Mouse (Mus musculus) stomach, embryonic 14.5 days (tissue): ENCODE measurements around the gene Krt86. TPM values are rescaled to one million over a fixed set of nuclear protein-coding genes. Genes with fewer than 3 reads are reported as not detected.

ENCODE experiments used
- ATAC-seq: fragments of 200-750 bp; cut with Nextera tagmentation; 2 replicates; pipeline ENCODE4 v1.8.0; 2017; ENCODE audit warnings: low read depth, moderate TSS enrichment; ENCODE audit not compliant: insufficient number of reproducible peaks, insufficient read depth, low FRiP score
- H3K27ac ChIP-seq: fragments of 300-500 bp; sonication (generic); 2 replicates; pipeline ENCODE4 v1.5.1; 2014; ENCODE audit warnings: mild to moderate bottlenecking, low read length, moderate library complexity, mixed read lengths
- H3K27me3 ChIP-seq: fragments of 300-500 bp; sonication (generic); 2 replicates; pipeline ENCODE4 v1.6.1; 2014; ENCODE audit warnings: low read length, control low read depth, mixed read lengths; ENCODE audit not compliant: control insufficient read depth, insufficient read depth
- H3K36me3 ChIP-seq: fragments of 300-500 bp; sonication (generic); 2 replicates; pipeline ENCODE4 v1.6.1; 2014; ENCODE audit warnings: mild to moderate bottlenecking, control low read depth, low read length, moderate library complexity, mixed read lengths; ENCODE audit not compliant: control insufficient read depth, insufficient read depth
- H3K4me1 ChIP-seq: fragments of 300-500 bp; sonication (generic); 2 replicates; pipeline ENCODE4 v1.6.1; 2014; ENCODE audit warnings: low read length, control low read depth, mixed read lengths; ENCODE audit not compliant: control insufficient read depth, insufficient read depth
- H3K4me2 ChIP-seq: fragments of 300-500 bp; sonication (generic); replicated peaks from 2 replicates; pipeline ENCODE4 v1.6.1; 2014; ENCODE audit warnings: low read depth, low read length, control low read depth
- H3K4me3 ChIP-seq: fragments of 300-500 bp; sonication (generic); 2 replicates; pipeline ENCODE4 v1.5.1; 2014; ENCODE audit warnings: low read depth, low read length, control low read depth
- H3K9ac ChIP-seq: fragments of 300-500 bp; sonication (generic); replicated peaks from 2 replicates; pipeline ENCODE4 v1.6.1; 2014; ENCODE audit warnings: low read depth, mild to moderate bottlenecking, control low read depth, low read length, moderate library complexity, mixed read lengths
- H3K9me3 ChIP-seq: fragments of 300-500 bp; sonication (generic); 2 replicates; pipeline ENCODE4 v1.6.1; 2016; ENCODE audit warnings: low read depth, low read length, control low read depth; ENCODE audit not compliant: control insufficient read depth
- WGBS: fragments of 180-500 bp; shearing (Covaris S2); extraction: QIAGEN DNeasy Blood & Tissue Kit; methylation state at CpG from one replicate; pipeline ENCODE4 v1.1.7; 2014; 5-methylcytosine and 5-hydroxymethylcytosine counted together
- polyA plus RNA-seq: library from polyadenylated mRNA; unstranded; fragments of >200 nt; fragmentation: Nextera tagmentation; extraction: Ambion mirVana; gene quantifications from 2 replicates; pipeline ENCODE4 v1.2.1, GENCODE M21; 2014

Krt86 gene
- polyA plus RNA-seq, 1 experiment from 2014 or later = not detected

DNA sequence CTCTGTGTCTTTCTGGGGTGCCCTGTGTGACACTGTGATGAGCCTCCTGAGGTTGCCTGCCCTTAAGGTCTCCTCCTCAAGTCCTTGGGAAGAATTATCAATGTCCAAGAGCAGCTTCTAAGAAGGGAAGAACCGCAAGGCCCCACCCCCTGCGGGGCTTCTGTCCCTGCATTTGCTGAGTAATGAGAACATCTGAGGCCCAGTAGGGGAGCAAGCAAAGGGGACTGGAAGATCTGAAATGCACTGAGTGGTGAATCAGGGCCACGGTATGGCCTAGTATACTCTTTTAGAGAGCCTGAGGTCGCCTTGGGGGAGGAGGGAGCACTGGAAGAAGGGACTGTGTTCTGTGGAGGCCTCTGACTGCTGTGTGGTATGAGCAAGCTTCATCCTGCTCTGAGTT lies 8.8 kb downstream of the Krt86 start:
- H3K27ac ChIP-seq = no peak overlapping the region
- no peaks in the 10 kb centered on the region for H3K36me3 ChIP-seq
- no peak for ATAC-seq
- H3K9ac ChIP-seq = no peak overlapping the region
- H3K27me3 ChIP-seq = no peaks in the 10 kb centered on the region
- H3K9me3 ChIP-seq = no peaks in the 10 kb centered on the region
- 0 out of 2 replicates have a peak, but pooled peaks cover 7% of the 10 kb centered on the region for H3K4me1 ChIP-seq
- H3K4me2 ChIP-seq = no peak overlapping the region
- 37% methylated on average over 4 of the region's 4 CpGs for WGBS
- no peak overlapping the region for H3K4me3 ChIP-seq

DNA sequence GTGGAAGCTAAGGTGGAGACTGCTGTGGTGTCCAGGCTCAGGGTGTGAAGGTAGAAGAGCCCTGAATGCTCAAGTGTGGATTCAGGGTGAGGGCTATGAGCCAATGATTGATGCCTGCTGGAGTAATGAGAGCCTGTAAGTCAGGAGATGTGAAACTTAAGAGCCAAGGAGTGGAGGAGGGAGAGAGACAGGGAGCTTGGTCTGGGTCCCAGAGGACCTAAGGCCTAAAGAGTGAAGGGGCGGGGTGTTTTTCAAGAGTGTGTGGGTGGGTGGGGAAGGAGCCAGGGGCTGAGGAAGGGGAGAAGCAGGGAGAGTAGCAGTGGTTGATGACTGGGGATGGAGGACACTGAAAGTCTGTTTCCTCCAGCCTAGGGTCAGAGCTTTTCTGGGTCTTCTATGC lies 10.4 kb downstream of the Krt86 start:
- Histone ChIP-seq H3K9me3 (no peaks in the 10 kb centered on the region), H3K27ac (no peak overlapping the region), H3K27me3 (no peaks in the 10 kb centered on the region), H3K36me3 (no peaks in the 10 kb centered on the region), H3K4me1 (0 out of 2 replicates have a peak, but pooled peaks cover 7% of the 10 kb centered on the region), H3K9ac (no peak overlapping the region), H3K4me3 (no peak overlapping the region), H3K4me2 (no peak overlapping the region)
- whole genome bisulfite sequencing = 56% methylated on average over 1 of the region's 1 CpGs
- no peak for ATAC-seq

GRCm38 (mm10) chr15:101484939-101485338 lies 11.7 kb downstream of the Krt86 start:
- Histone ChIP-seq H3K27ac (no peak overlapping the region), H3K4me2 (no peak overlapping the region), H3K9me3 (no peaks in the 10 kb centered on the region), H3K9ac (no peak overlapping the region), H3K27me3 (no peaks in the 10 kb centered on the region), H3K4me3 (no peak overlapping the region), H3K4me1 (no peaks in the 10 kb centered on the region), H3K36me3 (no peaks in the 10 kb centered on the region)
- 81% methylated on average over 1 of the region's 1 CpGs for whole genome bisulfite sequencing
- no peak for ATAC-seq

DNA sequence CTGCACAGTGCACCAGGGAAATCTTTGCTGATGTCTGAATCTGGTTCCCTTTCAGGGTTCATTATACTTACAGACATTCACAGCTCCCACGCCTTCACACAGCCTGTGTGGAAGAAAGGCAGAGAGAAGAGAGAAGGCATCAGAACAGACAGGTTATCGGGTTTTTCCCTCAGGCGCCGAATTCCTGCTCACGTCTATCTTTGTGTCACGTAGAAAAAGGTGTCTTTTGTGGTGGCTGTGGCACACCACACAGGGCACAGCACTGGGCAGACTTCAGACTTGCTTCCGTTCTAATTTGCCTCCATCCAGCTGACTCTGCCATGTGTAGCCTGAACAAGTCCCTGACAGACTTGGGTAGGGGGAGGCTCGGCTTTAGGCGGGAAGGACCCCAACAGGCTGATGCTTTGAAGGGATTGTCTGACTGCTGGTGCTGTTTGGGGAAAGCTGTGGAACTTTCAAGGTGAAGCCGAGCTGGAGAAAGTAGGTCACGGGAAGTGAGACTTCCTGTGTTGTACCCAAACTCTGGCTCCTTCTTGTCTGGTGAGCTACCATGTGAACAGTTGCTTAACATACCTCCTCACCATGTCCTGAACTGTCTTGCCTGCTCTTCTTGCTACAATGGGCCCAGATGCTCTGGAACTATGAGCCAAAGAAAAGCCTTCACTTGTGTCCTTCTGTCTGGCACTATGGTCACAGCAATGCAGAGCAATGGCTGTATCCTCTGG lies 12.8 kb downstream of the Krt86 start:
- no peak for ATAC-seq
- Histone ChIP-seq H3K4me2 (no peak overlapping the region), H3K9ac (no peak overlapping the region), H3K36me3 (no peaks in the 10 kb centered on the region), H3K4me3 (no peak overlapping the region), H3K9me3 (no peaks in the 10 kb centered on the region), H3K27ac (no peak overlapping the region), H3K4me1 (no peaks in the 10 kb centered on the region), H3K27me3 (no peaks in the 10 kb centered on the region)
- 76% methylated on average over 11 of the region's 11 CpGs for WGBS

- Histone ChIP-seq H3K36me3 (no peaks in the 10 kb centered on the region), H3K27me3 (no peaks in the 10 kb centered on the region), H3K9ac (no peak within 1 kb of the TSS), H3K27ac (no peak within 1 kb of the TSS), H3K4me1 (peaks cover 5% of the 10 kb centered on the region), H3K4me3 (no peak within 1 kb of the TSS), H3K4me2 (no peak within 1 kb of the TSS), H3K9me3 (no peaks in the 10 kb centered on the region)
- WGBS = 82% methylated on average over 6 of the region's 6 CpGs
- ATAC-seq = no peak
These were observed 18.2 kb downstream of the Krt86 start, which contains the start of gene Krt83 for GRCm38 (mm10) chr15:101491431-101491830. Gene Krt83, minus strand, starts transcription at chr15:101491512.

GRCm38 (mm10) chr15:101492718-101493117 lies 19.4 kb downstream of the Krt86 start:
- H3K4me1 ChIP-seq = peaks cover 5% of the 10 kb centered on the region
- no peak for ATAC-seq
- H3K4me2 ChIP-seq = no peak overlapping the region
- no peaks in the 10 kb centered on the region for H3K36me3 ChIP-seq
- H3K27me3 ChIP-seq = no peaks in the 10 kb centered on the region
- WGBS = 37% methylated on average over 8 of the region's 8 CpGs
- no peak overlapping the region for H3K27ac ChIP-seq
- no peak overlapping the region for H3K9ac ChIP-seq
- H3K4me3 ChIP-seq = no peak overlapping the region
- no peaks in the 10 kb centered on the region for H3K9me3 ChIP-seq

DNA sequence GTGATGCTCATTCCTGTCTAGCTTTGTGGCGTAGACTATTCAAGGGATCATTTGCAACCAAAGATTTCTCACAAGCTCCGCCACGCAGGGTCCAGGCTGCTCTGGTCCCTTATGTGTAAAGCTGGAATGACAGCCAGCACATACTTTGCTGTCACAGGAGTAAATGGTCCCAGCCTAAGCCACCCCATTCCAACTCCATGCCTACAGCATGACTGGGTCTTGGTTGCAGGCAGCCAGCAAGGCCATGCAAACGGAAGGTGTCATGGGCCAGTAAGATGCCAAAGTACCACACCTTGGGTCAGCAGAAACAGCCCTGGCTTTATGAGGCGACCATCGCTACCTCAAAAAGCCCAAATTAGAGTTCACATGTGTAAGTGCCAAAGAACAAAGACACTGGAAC lies 20.4 kb downstream of the Krt86 start:
- no peak overlapping the region for H3K4me3 ChIP-seq
- no peak overlapping the region for H3K9ac ChIP-seq
- no peak overlapping the region for H3K4me2 ChIP-seq
- WGBS = 95% methylated on average over 6 of the region's 6 CpGs
- no peak overlapping the region for H3K27ac ChIP-seq
- peaks cover 5% of the 10 kb centered on the region for H3K4me1 ChIP-seq
- ATAC-seq = no peak
- H3K27me3 ChIP-seq = no peaks in the 10 kb centered on the region
- no peaks in the 10 kb centered on the region for H3K36me3 ChIP-seq
- no peaks in the 10 kb centered on the region for H3K9me3 ChIP-seq

GRCm38 (mm10) chr15:101494203-101494602 lies 20.9 kb downstream of the Krt86 start:
- Histone ChIP-seq H3K9me3 (no peaks in the 10 kb centered on the region), H3K36me3 (no peaks in the 10 kb centered on the region), H3K9ac (no peak overlapping the region), H3K27me3 (no peaks in the 10 kb centered on the region), H3K4me3 (no peak overlapping the region), H3K27ac (no peak overlapping the region), H3K4me2 (no peak overlapping the region), H3K4me1 (peaks cover 5% of the 10 kb centered on the region)
- 69% methylated on average over 1 of the region's 1 CpGs for WGBS
- no peak for ATAC-seq

GRCm38 (mm10) chr15:101495266-101495665 lies 22.0 kb downstream of the Krt86 start:
- no peak overlapping the region for H3K27ac ChIP-seq
- H3K9ac ChIP-seq = no peak overlapping the region
- H3K4me2 ChIP-seq = no peak overlapping the region
- no peak for ATAC-seq
- peaks cover 5% of the 10 kb centered on the region for H3K4me1 ChIP-seq
- no peaks in the 10 kb centered on the region for H3K9me3 ChIP-seq
- no peaks in the 10 kb centered on the region for H3K36me3 ChIP-seq
- H3K27me3 ChIP-seq = no peaks in the 10 kb centered on the region
- 76% methylated on average over 8 of the region's 8 CpGs for WGBS
- no peak overlapping the region for H3K4me3 ChIP-seq
